Mouse (Mus musculus) MEL (cell line): ENCODE results near the gene Sowaha.

Source experiments
- CTCF ChIP-seq, 3 experiments: IDR thresholded peaks in 2 of 3; conservative IDR thresholded peaks in 1 of 3; 2 replicates each; pipeline ENCODE4 v1.5.1; 2011 to 2012; ENCODE audit warnings: low read length in 3 of 3, low read depth in 2 of 3, mild to moderate bottlenecking in 2 of 3, improper control_type of control experiment in 1 of 3, inconsistent platforms in 1 of 3, mixed read lengths in 1 of 3, moderate library complexity in 1 of 3; ENCODE audit not compliant: control insufficient read depth in 1 of 3, insufficient read depth in 1 of 3, poor library complexity in 1 of 3, severe bottlenecking in 1 of 3
- EP300 ChIP-seq, 2 experiments: IDR thresholded peaks; 2 replicates each; pipeline ENCODE4 v1.6.1; 2011; ENCODE audit warnings: improper control_type of control experiment in 2 of 2, low read length in 2 of 2, low read depth in 1 of 2, mild to moderate bottlenecking in 1 of 2
- ETS1 ChIP-seq: IDR thresholded peaks from 2 replicates; pipeline ENCODE4 v1.6.1; 2012; ENCODE audit warnings: low read depth, mild to moderate bottlenecking, inconsistent platforms, low read length, improper control_type of control experiment, moderate library complexity
- GATA1 ChIP-seq: IDR thresholded peaks from 2 replicates; pipeline ENCODE4 v1.6.1; 2011; ENCODE audit warnings: low read depth, low read length, improper control_type of control experiment
- JUND ChIP-seq: IDR thresholded peaks from 2 replicates; pipeline ENCODE4 v1.6.1; 2011; ENCODE audit warnings: low read depth, mild to moderate bottlenecking, improper control_type of control experiment, low read length
- MEF2A ChIP-seq: IDR thresholded peaks from 2 replicates; pipeline ENCODE4 v1.6.1; 2014; ENCODE audit warnings: low read depth, mild to moderate bottlenecking, inconsistent platforms, low read length, improper control_type of control experiment; ENCODE audit not compliant: poor library complexity, insufficient replicate concordance, severe bottlenecking; ENCODE audit errors: extremely low read depth
- POLR2A ChIP-seq, 2 experiments: IDR thresholded peaks; 2 replicates each; pipeline ENCODE4 v1.6.1; 2011 to 2012; ENCODE audit warnings: low read length in 2 of 2, mild to moderate bottlenecking in 2 of 2, control low read depth in 1 of 2, improper control_type of control experiment in 1 of 2, low read depth in 1 of 2, moderate library complexity in 1 of 2; ENCODE audit not compliant: control insufficient read depth in 1 of 2, insufficient read depth in 1 of 2, poor library complexity in 1 of 2
- POLR2AphosphoS5 ChIP-seq: IDR thresholded peaks from 2 replicates; pipeline ENCODE4 v1.6.1; 2012; ENCODE audit warnings: low read depth, borderline replicate concordance, mild to moderate bottlenecking, inconsistent platforms, low read length, moderate library complexity, mixed read lengths
- SMC3 ChIP-seq: IDR thresholded peaks from 2 replicates; pipeline ENCODE4 v1.6.1; 2011; ENCODE audit warnings: low read depth, low read length, improper control_type of control experiment
- TBP ChIP-seq: IDR thresholded peaks from 2 replicates; pipeline ENCODE4 v1.8.0; 2011; ENCODE audit warnings: low read depth, low read length, improper control_type of control experiment
- TCF12 ChIP-seq: IDR thresholded peaks from 2 replicates; pipeline ENCODE4 v1.6.1; 2014; ENCODE audit warnings: low read depth, mild to moderate bottlenecking, inconsistent platforms, low read length, improper control_type of control experiment, moderate library complexity
- ZKSCAN1 ChIP-seq: IDR thresholded peaks from 2 replicates; pipeline ENCODE4 v1.6.1; 2012; ENCODE audit warnings: low read depth, mild to moderate bottlenecking, inconsistent platforms, low read length, improper control_type of control experiment, moderate library complexity
- ZNF384 ChIP-seq: IDR thresholded peaks from 2 replicates; pipeline ENCODE4 v1.6.1; 2012; ENCODE audit warnings: low read depth, mild to moderate bottlenecking, inconsistent platforms, low read length, improper control_type of control experiment

- no peak for TF ChIP-seq ZKSCAN1
- TF ChIP-seq POLR2A (IDR thresholded peaks at IDR 0.05; ENCODE audit: control insufficient read depth in 1 of 2, insufficient read depth in 1 of 2, low read depth in 1 of 2, low read length in 2 of 2, poor library complexity in 1 of 2): no peak
- TF ChIP-seq TBP: no peak
- TF ChIP-seq CTCF (IDR thresholded peaks at IDR 0.05 in 2 of 3, conservative IDR thresholded peaks at IDR 0.05 in 1 of 3; ENCODE audit: control insufficient read depth in 1 of 3, insufficient read depth in 1 of 3, low read depth in 2 of 3, low read length in 3 of 3, poor library complexity in 1 of 3, severe bottlenecking in 1 of 3): no peak
- peak; percentile 88 for TF ChIP-seq TCF12
- no peak for TF ChIP-seq SMC3
- 0 out of 2 replicates have a peak, but pooled peaks have one; percentile 15 for TF ChIP-seq ZNF384
- TF ChIP-seq JUND: no peak
- no peak for TF ChIP-seq POLR2AphosphoS5
- TF ChIP-seq MEF2A: no peak
- TF ChIP-seq EP300 (IDR thresholded peaks at IDR 0.05; ENCODE audit: low read depth in 1 of 2, low read length in 2 of 2): peak; percentile 86 to 89
- TF ChIP-seq GATA1: peak; percentile 97
- TF ChIP-seq ETS1: peak; percentile 95
These were observed 47.0 kb downstream of the Sowaha start for GRCm38 (mm10) chr11:53433057-53433456.
